Mouse (Mus musculus): ENCODE measurements around the gene Pigc. TPM values are rescaled to one million over a fixed set of nuclear protein-coding genes. Genes with fewer than 3 reads are reported as not detected.

Gene Pigc
- polyA plus RNA-seq, 1 experiment: 25.0 TPM

GRCm38 (mm10) chr1:161927976-161928375, 41.0 kb upstream of the Pigc start:
- no peak overlapping the region for H3K27ac ChIP-seq (ENCODE audit: control insufficient read depth, insufficient read depth, low read length)
- H3K4me1 ChIP-seq (replicated peaks; ENCODE audit: control insufficient read depth, insufficient read depth, low read length): no peaks in the 10 kb centered on the region
- WGBS: 83% methylated on average over 2 of the region's 2 CpGs
- no peak overlapping the region for H3K4me3 ChIP-seq (ENCODE audit: control insufficient read depth, insufficient read depth, low read length)
- H3K27me3 ChIP-seq (ENCODE audit: control insufficient read depth, insufficient read depth, low read length): no peaks in the 10 kb centered on the region
- no peak for DNase-seq
- TF ChIP-seq POLR2A (IDR thresholded peaks at IDR 0.05; ENCODE audit: control insufficient read depth, extremely low read depth, insufficient read depth, low read length, poor library complexity) (no peak), CTCF (IDR thresholded peaks at IDR 0.05; ENCODE audit: borderline replicate concordance, control insufficient read depth, extremely low read depth, insufficient read depth, low read length, poor library complexity) (no peak)
- no peaks in the 10 kb centered on the region for H3K36me3 ChIP-seq (ENCODE audit: control insufficient read depth, insufficient read depth, low read length)

- TF ChIP-seq CTCF (IDR thresholded peaks at IDR 0.05; ENCODE audit: borderline replicate concordance, control insufficient read depth, extremely low read depth, insufficient read depth, low read length, poor library complexity) (no peak), POLR2A (IDR thresholded peaks at IDR 0.05; ENCODE audit: control insufficient read depth, extremely low read depth, insufficient read depth, low read length, poor library complexity) (no peak)
- WGBS: 88% methylated on average over 4 of the region's 4 CpGs
- H3K4me1 ChIP-seq (replicated peaks; ENCODE audit: control insufficient read depth, insufficient read depth, low read length): no peaks in the 10 kb centered on the region
- no peaks in the 10 kb centered on the region for H3K27me3 ChIP-seq (ENCODE audit: control insufficient read depth, insufficient read depth, low read length)
- H3K36me3 ChIP-seq (ENCODE audit: control insufficient read depth, insufficient read depth, low read length): no peaks in the 10 kb centered on the region
- no peak overlapping the region for H3K4me3 ChIP-seq (ENCODE audit: control insufficient read depth, insufficient read depth, low read length)
- DNase-seq: no peak
- no peak overlapping the region for H3K27ac ChIP-seq (ENCODE audit: control insufficient read depth, insufficient read depth, low read length)
Measured at GRCm38 (mm10) chr1:161931313-161931712, 37.7 kb upstream of the Pigc start.

GRCm38 (mm10) chr1:161931817-161932216, 37.2 kb upstream of the Pigc start:
- Histone ChIP-seq H3K27ac (ENCODE audit: control insufficient read depth, insufficient read depth, low read length) (no peak overlapping the region), H3K27me3 (ENCODE audit: control insufficient read depth, insufficient read depth, low read length) (no peaks in the 10 kb centered on the region), H3K36me3 (ENCODE audit: control insufficient read depth, insufficient read depth, low read length) (no peaks in the 10 kb centered on the region), H3K4me1 (replicated peaks; ENCODE audit: control insufficient read depth, insufficient read depth, low read length) (no peaks in the 10 kb centered on the region), H3K4me3 (ENCODE audit: control insufficient read depth, insufficient read depth, low read length) (no peak overlapping the region)
- TF ChIP-seq POLR2A (IDR thresholded peaks at IDR 0.05; ENCODE audit: control insufficient read depth, extremely low read depth, insufficient read depth, low read length, poor library complexity) (no peak), CTCF (IDR thresholded peaks at IDR 0.05; ENCODE audit: borderline replicate concordance, control insufficient read depth, extremely low read depth, insufficient read depth, low read length, poor library complexity) (no peak)
- WGBS: 92% methylated on average over 10 of the region's 10 CpGs
- DNase-seq: no peak

DNA sequence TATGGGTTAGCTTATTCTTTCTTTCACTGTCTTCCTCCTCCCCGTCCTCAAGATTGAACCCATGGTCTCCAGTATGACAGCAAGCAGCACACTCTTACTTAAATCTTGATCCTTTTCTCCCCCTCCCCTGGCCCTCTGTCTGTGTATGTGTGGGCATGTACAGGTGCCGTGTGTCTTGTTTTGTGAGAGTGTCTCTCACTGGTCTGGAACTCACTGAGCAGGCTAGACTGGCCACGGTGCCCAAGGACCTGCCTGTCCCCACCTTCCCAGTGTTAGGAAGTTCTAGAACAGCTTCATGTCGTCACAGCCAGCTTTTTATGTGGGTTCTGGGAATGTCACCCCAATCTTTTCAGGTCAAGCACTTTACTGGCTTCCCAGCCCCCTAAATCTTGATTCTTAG, 36.7 kb upstream of the Pigc start:
- H3K4me3 ChIP-seq (ENCODE audit: control insufficient read depth, insufficient read depth, low read length): no peak overlapping the region
- H3K27me3 ChIP-seq (ENCODE audit: control insufficient read depth, insufficient read depth, low read length): no peaks in the 10 kb centered on the region
- H3K4me1 ChIP-seq (replicated peaks; ENCODE audit: control insufficient read depth, insufficient read depth, low read length): no peaks in the 10 kb centered on the region
- no peak for TF ChIP-seq CTCF (IDR thresholded peaks at IDR 0.05; ENCODE audit: borderline replicate concordance, control insufficient read depth, extremely low read depth, insufficient read depth, low read length, poor library complexity)
- no peak for TF ChIP-seq POLR2A (IDR thresholded peaks at IDR 0.05; ENCODE audit: control insufficient read depth, extremely low read depth, insufficient read depth, low read length, poor library complexity)
- H3K36me3 ChIP-seq (ENCODE audit: control insufficient read depth, insufficient read depth, low read length): no peaks in the 10 kb centered on the region
- DNase-seq: no peak
- 90% methylated on average over 4 of the region's 4 CpGs for WGBS
- H3K27ac ChIP-seq (ENCODE audit: control insufficient read depth, insufficient read depth, low read length): no peak overlapping the region

GRCm38 (mm10) chr1:161942082-161942481, 26.9 kb upstream of the Pigc start:
- Histone ChIP-seq H3K4me3 (ENCODE audit: control insufficient read depth, insufficient read depth, low read length) (no peak overlapping the region), H3K36me3 (ENCODE audit: control insufficient read depth, insufficient read depth, low read length) (no peaks in the 10 kb centered on the region), H3K4me1 (replicated peaks; ENCODE audit: control insufficient read depth, insufficient read depth, low read length) (no peaks in the 10 kb centered on the region), H3K27me3 (ENCODE audit: control insufficient read depth, insufficient read depth, low read length) (no peaks in the 10 kb centered on the region), H3K27ac (ENCODE audit: control insufficient read depth, insufficient read depth, low read length) (no peak overlapping the region)
- TF ChIP-seq CTCF (IDR thresholded peaks at IDR 0.05; ENCODE audit: borderline replicate concordance, control insufficient read depth, extremely low read depth, insufficient read depth, low read length, poor library complexity): no peak
- no peak for TF ChIP-seq POLR2A (IDR thresholded peaks at IDR 0.05; ENCODE audit: control insufficient read depth, extremely low read depth, insufficient read depth, low read length, poor library complexity)
- no peak for DNase-seq
- 100% methylated on average over 2 of the region's 2 CpGs for WGBS

- no peak for DNase-seq
- Histone ChIP-seq H3K27me3 (ENCODE audit: control insufficient read depth, insufficient read depth, low read length) (no peaks in the 10 kb centered on the region), H3K36me3 (ENCODE audit: control insufficient read depth, insufficient read depth, low read length) (no peaks in the 10 kb centered on the region), H3K27ac (ENCODE audit: control insufficient read depth, insufficient read depth, low read length) (no peak overlapping the region), H3K4me1 (replicated peaks; ENCODE audit: control insufficient read depth, insufficient read depth, low read length) (no peaks in the 10 kb centered on the region), H3K4me3 (ENCODE audit: control insufficient read depth, insufficient read depth, low read length) (no peak overlapping the region)
- 82% methylated on average over 5 of the region's 5 CpGs for WGBS
- TF ChIP-seq CTCF (IDR thresholded peaks at IDR 0.05; ENCODE audit: borderline replicate concordance, control insufficient read depth, extremely low read depth, insufficient read depth, low read length, poor library complexity) (no peak), POLR2A (IDR thresholded peaks at IDR 0.05; ENCODE audit: control insufficient read depth, extremely low read depth, insufficient read depth, low read length, poor library complexity) (no peak)
Measured at GRCm38 (mm10) chr1:161951009-161951779, 17.8 kb upstream of the Pigc start.

All from thymus, adult 2 months (tissue).